In genomic region chr2:137951942-137952341, GRCm38 (mm10) we compare ENCODE assay signal across 18 mouse cellular contexts.
DNase-seq lines count a peak whose midpoint lies in the region; ATAC-seq and TF ChIP-seq lines count a peak whose summit lies in the region.
"Had no signal": no experiment of that assay in that cellular context is flagged by ENCODE, and none has a peak within 500 bp of the region (broad histone marks: within the 10 kb centered on the region; RNA-seq: fewer than 3 reads in every experiment).

No protein-coding gene starts in this region.

- H3K27ac ChIP-seq in layer of hippocampus, adult 2 months: peak overlapping the region; percentile 72; the same call in 1 of the 2 replicates
- H3K27ac ChIP-seq in midbrain, postnatal 0 days (ENCODE audit: low read depth, low read length): no peak overlapping the region
- no peak overlapping the region for H3K27ac ChIP-seq in midbrain, embryonic 10.5 days (replicated peaks)
- H3K27ac ChIP-seq in stomach, postnatal 0 days (replicated peaks): no peak overlapping the region
- H3K27ac ChIP-seq: embryonic facial prominence, embryonic 10.5 days; embryonic facial prominence, embryonic 12.5 days; forebrain, embryonic 13.5 days; forebrain, embryonic 15.5 days had no signal

- H3K4me2 ChIP-seq in midbrain, postnatal 0 days (ENCODE audit: low read depth, low read length, poor library complexity, severe bottlenecking): no peak overlapping the region
- H3K4me2 ChIP-seq in stomach, postnatal 0 days (replicated peaks; ENCODE audit: low read depth): no peak overlapping the region
- H3K4me2 ChIP-seq: embryonic facial prominence, embryonic 12.5 days; forebrain, embryonic 13.5 days; forebrain, embryonic 15.5 days had no signal

- H3K9ac ChIP-seq in midbrain, postnatal 0 days (replicated peaks; ENCODE audit: low read length, poor library complexity, severe bottlenecking): no peak overlapping the region
- no peak overlapping the region for H3K9ac ChIP-seq in stomach, postnatal 0 days (ENCODE audit: low read length)
- H3K9ac ChIP-seq: embryonic facial prominence, embryonic 12.5 days; forebrain, embryonic 13.5 days; forebrain, embryonic 15.5 days had no signal

- no peaks in the 10 kb centered on the region for H3K4me1 ChIP-seq in midbrain, postnatal 0 days (ENCODE audit: insufficient read depth, low read length)
- no peaks in the 10 kb centered on the region for H3K4me1 ChIP-seq in midbrain, embryonic 10.5 days
- H3K4me1 ChIP-seq in stomach, postnatal 0 days (replicated peaks; ENCODE audit: control insufficient read depth, insufficient read depth): no peaks in the 10 kb centered on the region
- H3K4me1 ChIP-seq: embryonic facial prominence, embryonic 10.5 days; embryonic facial prominence, embryonic 12.5 days; forebrain, embryonic 13.5 days; forebrain, embryonic 15.5 days had no signal

- H3K4me3 ChIP-seq in layer of hippocampus, adult 2 months: no peak overlapping the region
- no peak overlapping the region for H3K4me3 ChIP-seq in midbrain, postnatal 0 days (ENCODE audit: low read depth, low read length)
- no peak overlapping the region for H3K4me3 ChIP-seq in midbrain, embryonic 10.5 days
- no peak overlapping the region for H3K4me3 ChIP-seq in stomach, postnatal 0 days (ENCODE audit: low read depth, low read length)
- H3K4me3 ChIP-seq: embryonic facial prominence, embryonic 10.5 days; embryonic facial prominence, embryonic 12.5 days; forebrain, embryonic 13.5 days; forebrain, embryonic 15.5 days had no signal

- TF ChIP-seq EP300 in stomach, postnatal 0 days (optimal IDR thresholded peaks at IDR 0.05): no peak

- WGBS in midbrain, postnatal 0 days: 79% methylated on average over 3 of the region's 3 CpGs
- WGBS in midbrain, embryonic 10.5 days: 87% methylated on average over 3 of the region's 3 CpGs
- 86% methylated on average over 3 of the region's 3 CpGs for WGBS in stomach, postnatal 0 days

- no peaks in the 10 kb centered on the region for H3K27me3 ChIP-seq in midbrain, postnatal 0 days (ENCODE audit: insufficient read depth, low read length)
- no peaks in the 10 kb centered on the region for H3K27me3 ChIP-seq in midbrain, embryonic 10.5 days (ENCODE audit: low read depth, poor library complexity, severe bottlenecking)
- H3K27me3 ChIP-seq in stomach, postnatal 0 days (ENCODE audit: control insufficient read depth, insufficient read depth, low read length): no peaks in the 10 kb centered on the region
- H3K27me3 ChIP-seq: embryonic facial prominence, embryonic 12.5 days; forebrain, embryonic 13.5 days; forebrain, embryonic 15.5 days had no signal

- no peaks in the 10 kb centered on the region for H3K36me3 ChIP-seq in midbrain, postnatal 0 days (ENCODE audit: insufficient read depth, low read length)
- no peaks in the 10 kb centered on the region for H3K36me3 ChIP-seq in midbrain, embryonic 10.5 days
- no peaks in the 10 kb centered on the region for H3K36me3 ChIP-seq in stomach, postnatal 0 days (ENCODE audit: control insufficient read depth, insufficient read depth, low read length)
- H3K36me3 ChIP-seq: embryonic facial prominence, embryonic 10.5 days; embryonic facial prominence, embryonic 12.5 days; forebrain, embryonic 15.5 days had no signal

- peak; percentile 66 for TF ChIP-seq CTCF in layer of hippocampus, adult 2 months (conservative IDR thresholded peaks at IDR 0.05)
- peak; percentile 60 for TF ChIP-seq CTCF in midbrain, postnatal 0 days (IDR thresholded peaks at IDR 0.05)
- TF ChIP-seq CTCF in stomach, postnatal 0 days (IDR thresholded peaks at IDR 0.05; ENCODE audit: low read depth): 0 out of 2 replicates have a peak, but pooled peaks have one; percentile 6

- DNase-seq in layer of hippocampus, adult 2 months (ENCODE audit: low spot score in 2 of 2): no peak
- no peak for DNase-seq in layer of hippocampus, adult 18-20 months (ENCODE audit: low spot score in 2 of 2)
- peak; percentile 17 for DNase-seq in midbrain, postnatal 0 days (ENCODE audit: low spot score)
- DNase-seq in midbrain, embryonic 10.5 days (ENCODE audit: low spot score): no peak
- no peak for DNase-seq in stomach, postnatal 0 days (ENCODE audit: low spot score)
- DNase-seq in heart, postnatal 4 days: no peak
- DNase-seq: adrenal gland, adult 2 months; adrenal gland, postnatal 10 days; adrenal gland, postnatal 25 days; cerebellum, adult 11-12 months; cerebellum, adult 2 months; cerebellum, adult 9-10 months; cerebellum, postnatal 10 days; cerebellum, postnatal 25 days had no signal

- H3K9me3 ChIP-seq in midbrain, postnatal 0 days (ENCODE audit: low read length): no peaks in the 10 kb centered on the region
- H3K9me3 ChIP-seq in midbrain, embryonic 10.5 days (replicated peaks): no peaks in the 10 kb centered on the region
- H3K9me3 ChIP-seq in stomach, postnatal 0 days (ENCODE audit: control insufficient read depth, low read length): no peaks in the 10 kb centered on the region
- H3K9me3 ChIP-seq: embryonic facial prominence, embryonic 10.5 days; embryonic facial prominence, embryonic 12.5 days; forebrain, embryonic 13.5 days; forebrain, embryonic 15.5 days had no signal

- no peak for ATAC-seq in midbrain, postnatal 0 days (ENCODE audit: low FRiP score)
- ATAC-seq in stomach, postnatal 0 days (ENCODE audit: low FRiP score, low TSS enrichment): no peak
- ATAC-seq: forebrain, embryonic 13.5 days; forebrain, embryonic 15.5 days had no signal

Comparison
In these comparisons a context has a peak if more than half of its experiments do, and no peak if none do; other contexts are left out.
1. CTCF ChIP-seq: peak in every context shown above with its lines; median percentile 66 in layer of hippocampus, adult 2 months; 60 in midbrain, postnatal 0 days; 6 in stomach, postnatal 0 days.